Mouse (Mus musculus): ENCODE data around the gene Arf6.

The Arf6 gene

DNA sequence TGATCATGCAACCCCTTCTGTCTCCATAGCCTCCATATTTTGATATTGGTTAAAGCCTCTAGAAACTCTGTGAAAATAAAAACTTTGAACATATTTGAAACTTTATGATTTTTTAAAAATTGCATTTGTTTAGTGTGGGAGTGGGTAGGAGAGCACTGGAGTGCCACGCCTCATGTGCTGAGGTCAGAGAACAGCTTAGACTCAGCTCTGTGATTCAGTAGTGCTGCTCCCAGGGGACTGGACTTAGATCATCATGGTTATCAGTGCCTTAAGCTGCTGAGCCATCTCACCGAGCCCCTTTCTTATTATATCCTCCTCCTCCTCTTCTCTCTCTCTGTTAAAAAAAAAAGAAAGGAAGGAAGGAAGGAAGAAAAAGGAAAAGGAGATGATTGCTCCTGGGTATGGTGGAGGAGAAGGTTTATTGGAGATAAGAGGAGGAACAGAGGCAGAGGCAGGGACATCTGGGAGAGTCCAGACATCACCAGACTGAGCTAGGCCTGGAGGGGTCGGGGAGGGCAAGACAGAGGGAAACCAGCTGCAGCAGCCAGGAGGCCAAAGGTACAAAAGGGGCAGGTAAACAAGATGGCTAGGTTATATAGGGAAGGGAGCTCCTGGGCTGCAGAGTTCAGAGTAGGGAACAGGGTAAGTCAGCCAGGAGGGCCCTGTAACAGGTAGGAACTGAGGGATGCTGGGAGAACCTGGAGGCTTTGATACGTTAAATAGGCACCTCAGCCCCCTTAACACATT is 43.0 kb downstream of the Arf6 start:
- DNase-seq, result no peak

DNA sequence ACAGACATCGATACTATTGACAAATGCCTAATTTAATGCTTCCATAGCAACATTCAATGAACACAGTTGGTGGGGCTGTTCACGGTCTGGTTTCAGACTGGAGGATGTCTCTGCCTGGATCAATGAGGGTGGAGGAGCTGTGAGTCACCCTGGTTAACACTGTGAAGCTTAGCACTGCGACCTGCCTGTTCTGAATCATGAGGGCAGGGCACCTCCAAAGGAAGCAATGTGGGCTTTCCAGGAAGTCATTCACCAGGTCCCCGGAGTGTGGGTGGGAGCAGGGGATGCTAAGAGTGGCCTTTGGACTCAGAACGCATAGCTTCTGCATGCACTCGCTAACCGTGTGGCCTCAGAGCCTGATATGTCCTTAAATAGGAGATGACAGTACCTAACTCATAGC is 44.8 kb downstream of the Arf6 start:
- no peak for DNase-seq

DNA sequence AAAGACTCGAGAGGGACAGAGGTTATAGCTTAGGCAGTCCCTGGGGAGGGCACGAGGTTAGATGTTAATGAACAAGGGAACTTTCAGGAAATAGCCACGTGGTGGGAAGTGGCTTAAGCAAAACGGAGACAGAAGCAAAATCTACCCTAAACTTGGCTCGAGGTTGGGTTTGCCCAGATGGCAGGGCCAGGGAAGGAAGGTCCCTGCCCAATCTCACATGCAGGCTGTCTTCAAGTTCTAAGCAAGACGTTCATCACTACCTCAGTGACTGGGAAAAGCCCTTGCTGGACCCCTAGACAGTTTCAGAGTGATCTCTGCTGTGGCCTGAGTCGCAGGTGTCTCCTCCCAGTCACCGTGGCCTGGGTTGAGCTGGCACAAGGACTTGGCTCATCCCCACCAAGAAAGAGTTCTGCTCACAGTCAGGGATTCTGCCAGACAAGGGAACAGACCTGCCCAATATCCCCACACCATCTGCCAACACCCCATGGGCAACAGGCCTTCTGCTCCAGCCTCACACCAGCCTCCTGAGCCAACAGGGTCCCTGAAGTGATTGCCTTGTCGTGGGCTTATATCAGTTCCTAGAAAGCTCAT is 45.8 kb downstream of the Arf6 start:
- peak; percentile 83 to 90 for DNase-seq

- peak in 1 of 2 experiments; percentile 12 for DNase-seq
Observed at GRCm38 (mm10) chr12:69418606-69419005, 46.7 kb downstream of the Arf6 start.

DNA sequence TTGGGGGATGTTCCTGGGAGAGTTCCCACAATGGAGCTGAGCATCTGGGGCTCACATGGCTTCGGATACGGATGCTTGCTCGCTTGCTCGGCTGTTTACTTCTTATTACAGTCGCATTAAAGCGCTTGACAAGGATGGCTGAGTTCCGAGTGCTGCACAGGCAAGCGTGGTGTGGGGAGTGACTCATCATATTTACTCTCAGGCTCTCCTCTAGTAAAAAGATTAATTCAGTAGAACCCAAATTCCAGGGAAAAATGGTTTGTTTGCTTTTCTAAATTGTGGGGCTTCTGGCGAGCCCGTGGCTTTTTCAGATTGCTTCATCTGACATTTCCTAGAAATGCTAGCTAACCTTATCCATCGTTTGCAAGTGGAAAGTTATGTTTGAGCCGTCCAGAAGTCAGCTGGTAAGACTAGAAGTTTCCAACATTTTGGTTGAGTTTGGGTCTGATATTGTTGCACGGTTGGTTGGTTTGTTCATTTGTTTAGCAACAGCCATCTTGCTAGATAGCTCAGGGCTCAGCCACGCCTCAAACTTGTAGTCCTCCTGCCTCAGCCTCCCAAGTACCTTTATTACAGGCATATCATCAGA is 47.2 kb downstream of the Arf6 start:
- peak; percentile 19 to 31 for DNase-seq

GRCm38 (mm10) chr12:69419606-69420005 is 47.7 kb downstream of the Arf6 start:
- DNase-seq, result no peak

DNA sequence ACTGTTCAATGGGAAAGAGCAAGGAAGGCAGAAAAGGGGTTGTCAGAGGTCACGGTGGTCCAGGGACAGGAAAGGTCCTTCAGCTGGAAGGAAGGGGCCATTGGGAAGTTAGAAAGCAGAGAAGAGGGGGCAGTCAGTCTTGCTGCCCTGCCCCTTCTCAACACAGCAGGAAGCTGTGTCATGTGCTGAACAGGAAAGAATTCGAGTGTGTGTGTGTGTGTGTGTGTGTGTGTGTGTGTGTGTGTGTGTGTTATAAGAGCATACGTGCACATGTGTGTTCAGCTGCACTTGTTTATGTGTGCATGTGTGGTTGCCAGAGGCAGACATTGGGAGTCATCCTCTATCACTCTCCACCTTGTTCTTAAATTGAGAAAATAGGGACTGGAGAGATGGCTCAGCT is 48.8 kb downstream of the Arf6 start:
- no peak for DNase-seq

DNA sequence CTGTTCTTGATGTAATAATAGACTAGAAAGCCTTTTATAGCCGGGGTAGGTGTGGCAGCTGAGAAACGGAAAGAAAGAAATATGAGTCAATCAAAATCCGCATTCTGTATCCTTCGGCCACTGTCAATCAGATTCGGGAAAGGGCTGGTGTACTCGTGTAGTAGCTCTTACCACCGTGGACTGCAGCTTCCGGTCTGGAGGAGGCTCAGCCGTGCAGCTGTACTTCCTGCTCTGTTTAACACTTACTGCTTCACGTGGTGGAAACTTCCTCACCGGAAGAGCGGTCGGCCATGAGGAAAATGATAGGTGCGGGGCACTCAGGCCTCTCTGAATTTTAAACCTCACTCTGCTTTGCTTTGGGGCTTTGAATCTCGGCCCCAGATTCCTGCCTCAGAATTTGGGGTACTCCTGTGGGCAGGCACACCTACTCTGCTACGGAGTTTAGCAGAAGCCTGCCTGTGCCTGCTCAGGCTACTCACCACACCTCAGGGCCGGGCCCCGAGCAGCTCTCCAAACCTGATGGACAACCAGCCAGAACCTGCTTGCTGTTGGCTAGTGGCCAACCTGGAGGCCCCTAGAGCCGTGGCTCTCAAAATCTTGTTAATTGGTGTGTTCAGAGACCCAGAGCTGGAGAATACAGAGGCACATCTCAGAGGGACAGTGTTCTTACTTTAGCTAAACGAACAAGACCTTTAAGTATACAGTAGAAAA is 51.0 kb downstream of the Arf6 start:
- DNase-seq, result no peak
